Mouse (Mus musculus) thymus, adult 2 months (tissue): ENCODE measurements around the gene Igsf21.

ENCODE experiments used
- CTCF ChIP-seq: fragments of 200-500 bp; IDR thresholded peaks from 2 replicates; pipeline ENCODE4 v1.5.1; 2012; ENCODE audit warnings: mild to moderate bottlenecking, control low read depth, low read length, moderate library complexity, borderline replicate concordance; ENCODE audit not compliant: control insufficient read depth, poor library complexity, insufficient read depth; ENCODE audit errors: extremely low read depth
- POLR2A ChIP-seq: fragments of 200-500 bp; IDR thresholded peaks from 2 replicates; pipeline ENCODE4 v1.6.1; 2012; ENCODE audit warnings: mild to moderate bottlenecking, low read length, control low read depth, moderate library complexity; ENCODE audit not compliant: control insufficient read depth, poor library complexity, insufficient read depth; ENCODE audit errors: extremely low read depth

- TF ChIP-seq POLR2A: no peak
- no peak for TF ChIP-seq CTCF
Measured at GRCm38 (mm10) chr4:140205811-140206231, 40.8 kb downstream of the Igsf21 start.
